Mouse (Mus musculus) lung, adult 2 months (tissue): ENCODE data around the gene Adcy9. TPM values are rescaled to one million over a fixed set of nuclear protein-coding genes. Genes with fewer than 3 reads are reported as not detected.

Experiments used
- DNase-seq: peaks from one replicate; pipeline ENCODE4 v3.0.0; 2022
- H3K4me1 ChIP-seq: fragments of 200-500 bp; 2 replicates; pipeline ENCODE4 v1.6.1; 2011; ENCODE audit warnings: low read length; ENCODE audit not compliant: control insufficient read depth, insufficient read depth
- H3K4me3 ChIP-seq: fragments of 200-500 bp; replicated peaks from 2 replicates; pipeline ENCODE3; 2011; ENCODE audit warnings: low read depth, mild to moderate bottlenecking, control low read depth, low read length; ENCODE audit errors: extremely low read depth
- CTCF ChIP-seq: fragments of 200-500 bp; IDR thresholded peaks from 2 replicates; pipeline ENCODE4 v1.5.1; 2011; ENCODE audit warnings: mild to moderate bottlenecking, low read length, control low read depth; ENCODE audit not compliant: insufficient read depth
- POLR2A ChIP-seq: fragments of 200-500 bp; IDR thresholded peaks from 2 replicates; pipeline ENCODE4 v1.6.1; 2011; ENCODE audit warnings: low read depth, mild to moderate bottlenecking, control low read depth, low read length, borderline replicate concordance; ENCODE audit errors: extremely low read depth
- WGBS: fragments of 180-500 bp; shearing (Covaris S2); methylation state at CpG from one replicate; pipeline ENCODE4 v1.1.7; 2018; 5-methylcytosine and 5-hydroxymethylcytosine counted together
- polyA plus RNA-seq: library from polyadenylated mRNA; depleted of rRNA; stranded (reverse); fragments of >200 nt; gene quantifications from 2 replicates; pipeline ENCODE4 v1.2.3, GENCODE M21; 2012

Adcy9 gene
- polyA plus RNA-seq, 1 experiment = 20.8 TPM

DNA sequence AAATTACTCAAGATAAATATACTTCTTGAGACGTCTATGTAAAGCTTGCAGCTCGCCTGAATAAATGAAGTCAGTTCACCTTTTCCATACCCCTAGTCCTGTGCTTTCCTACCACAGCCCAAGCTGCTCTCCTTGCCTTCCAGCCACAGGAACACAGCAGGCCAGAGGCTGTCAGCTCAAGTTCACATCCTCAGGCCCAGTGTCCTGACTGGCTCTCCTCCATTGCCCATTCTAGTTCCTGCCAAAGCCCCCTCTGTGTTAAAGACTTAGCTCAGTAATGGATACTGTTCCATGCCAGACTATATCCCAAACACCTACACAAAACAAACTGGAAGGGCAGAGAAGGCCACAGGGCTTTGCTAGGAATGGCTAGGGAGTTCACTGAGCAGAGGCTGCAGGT, 12.8 kb downstream of the Adcy9 start:
- Histone ChIP-seq H3K4me1 (peaks cover 23% of the 10 kb centered on the region), H3K4me3 (no peak overlapping the region)
- no peak for DNase-seq
- no peak for TF ChIP-seq POLR2A
- TF ChIP-seq CTCF = no peak
- 65% methylated on average over 2 of the region's 2 CpGs for WGBS

DNA sequence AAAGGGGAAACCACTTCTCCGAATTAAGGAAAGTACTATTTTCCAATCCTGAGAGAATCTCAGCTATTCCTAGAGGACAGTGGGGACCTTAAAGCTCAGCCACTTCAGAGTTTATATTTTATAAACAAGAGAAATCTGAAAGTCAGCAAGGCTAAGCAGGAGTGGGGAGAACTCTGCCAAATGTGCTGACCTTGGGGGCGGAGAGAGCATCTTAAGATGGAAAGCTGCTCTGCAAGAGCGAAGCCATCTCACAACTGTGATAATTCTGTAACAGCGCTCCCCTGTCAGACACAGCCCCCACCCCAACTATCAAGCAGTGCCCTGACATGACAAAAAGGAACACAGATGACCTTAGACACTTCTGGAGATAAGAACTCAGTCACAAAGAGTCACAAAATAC, 13.6 kb downstream of the Adcy9 start:
- DNase-seq = no peak
- 58% methylated on average over 4 of the region's 4 CpGs for WGBS
- TF ChIP-seq CTCF (no peak), POLR2A (no peak)

DNA sequence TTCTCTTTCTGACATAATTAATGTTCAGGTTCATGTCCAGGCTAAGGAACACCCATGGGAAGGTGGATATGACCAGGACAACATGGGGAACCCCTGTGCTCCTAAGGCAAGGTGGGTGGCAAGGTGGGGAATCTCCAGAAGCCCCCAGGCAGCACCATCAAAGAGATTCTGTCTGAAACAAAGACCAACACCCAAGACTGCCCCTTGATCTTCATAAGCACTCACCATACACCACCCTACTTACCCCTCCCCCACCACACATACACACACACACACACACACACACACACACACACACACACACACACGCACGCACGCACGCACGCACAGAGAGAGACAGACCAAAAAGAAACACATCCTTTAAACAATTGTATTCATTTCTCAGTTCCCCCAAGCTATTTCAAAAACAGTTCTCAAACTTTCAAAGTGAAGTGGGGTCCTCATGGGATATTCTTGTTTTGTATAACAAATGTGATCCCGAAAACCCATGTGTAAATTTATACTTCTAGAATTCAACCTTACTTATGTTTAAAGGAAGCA, 14.2 kb downstream of the Adcy9 start:
- TF ChIP-seq CTCF (no peak), POLR2A (no peak)
- peaks cover 21% of the 10 kb centered on the region for H3K4me1 ChIP-seq
- no peak for DNase-seq
- 84% methylated on average over 6 of the region's 6 CpGs for WGBS
- H3K4me3 ChIP-seq = no peak overlapping the region

More for the DNA sequence above, 13.6 kb downstream of the Adcy9 start:
- peaks cover 21% of the 10 kb centered on the region for H3K4me1 ChIP-seq
- H3K4me3 ChIP-seq = no peak overlapping the region

DNA sequence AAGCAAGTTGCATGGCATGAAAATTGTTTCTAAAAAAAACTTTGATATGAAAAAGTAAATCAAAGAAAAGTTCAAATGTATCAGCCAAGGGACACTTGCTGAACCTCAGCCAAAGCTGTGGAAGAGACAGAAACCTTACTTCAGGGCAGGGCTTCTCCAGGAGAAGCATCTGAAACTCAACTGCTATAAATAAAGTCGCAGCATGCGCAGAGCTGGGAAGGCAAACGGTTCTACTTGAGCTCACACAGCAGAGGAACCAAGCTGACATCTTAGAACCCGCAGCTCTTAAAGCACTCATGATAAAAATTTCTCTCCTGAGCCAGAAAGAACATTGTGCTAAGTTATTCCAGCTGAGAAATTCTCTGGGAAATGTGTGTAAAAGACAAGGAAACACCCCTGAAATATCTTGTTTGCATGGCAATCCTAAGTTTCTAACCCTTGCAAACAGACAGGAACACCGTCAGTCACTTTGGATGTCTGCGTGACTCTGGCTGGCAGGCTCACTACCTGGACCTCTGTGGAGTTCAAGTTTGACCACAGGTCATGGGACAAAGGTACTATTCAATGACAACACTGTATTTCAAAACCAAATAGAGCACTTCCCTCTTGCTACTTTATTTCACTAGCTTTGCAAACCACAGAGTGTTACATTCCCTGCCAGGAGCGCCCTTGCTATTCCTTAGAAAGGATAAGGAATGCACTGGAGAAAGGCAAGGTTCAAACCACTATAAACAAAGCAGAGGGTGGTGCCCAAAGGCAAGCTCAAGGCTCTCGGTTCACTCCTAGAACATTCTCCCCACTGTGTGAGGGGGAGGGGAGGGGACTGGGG, 15.2 kb downstream of the Adcy9 start:
- Histone ChIP-seq H3K4me3 (no peak overlapping the region), H3K4me1 (peaks cover 21% of the 10 kb centered on the region)
- no peak for DNase-seq
- WGBS = 21% methylated on average over 8 of the region's 8 CpGs
- no peak for TF ChIP-seq POLR2A
- no peak for TF ChIP-seq CTCF

DNA sequence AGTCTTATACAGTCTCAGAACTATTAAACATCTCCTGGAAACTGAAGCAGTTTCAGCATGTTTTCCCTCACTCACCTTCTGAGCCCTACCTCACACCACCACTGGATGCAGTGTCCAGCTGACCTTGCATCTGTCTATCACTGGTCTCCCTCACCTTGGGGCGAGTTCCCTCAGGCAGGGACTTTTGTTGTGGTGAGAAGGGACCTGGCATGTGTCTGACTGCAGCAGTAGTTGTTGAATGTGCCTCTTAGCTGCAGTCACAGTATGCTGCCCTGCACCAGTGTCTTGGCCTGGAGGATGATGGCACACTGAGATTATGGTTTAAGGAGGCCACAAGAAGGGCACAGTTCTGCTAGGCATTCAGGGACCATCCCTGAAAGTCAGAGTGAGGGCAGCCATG, 19.2 kb downstream of the Adcy9 start:
- no peak for TF ChIP-seq POLR2A
- no peak for TF ChIP-seq CTCF
- H3K4me3 ChIP-seq = no peak overlapping the region

DNA sequence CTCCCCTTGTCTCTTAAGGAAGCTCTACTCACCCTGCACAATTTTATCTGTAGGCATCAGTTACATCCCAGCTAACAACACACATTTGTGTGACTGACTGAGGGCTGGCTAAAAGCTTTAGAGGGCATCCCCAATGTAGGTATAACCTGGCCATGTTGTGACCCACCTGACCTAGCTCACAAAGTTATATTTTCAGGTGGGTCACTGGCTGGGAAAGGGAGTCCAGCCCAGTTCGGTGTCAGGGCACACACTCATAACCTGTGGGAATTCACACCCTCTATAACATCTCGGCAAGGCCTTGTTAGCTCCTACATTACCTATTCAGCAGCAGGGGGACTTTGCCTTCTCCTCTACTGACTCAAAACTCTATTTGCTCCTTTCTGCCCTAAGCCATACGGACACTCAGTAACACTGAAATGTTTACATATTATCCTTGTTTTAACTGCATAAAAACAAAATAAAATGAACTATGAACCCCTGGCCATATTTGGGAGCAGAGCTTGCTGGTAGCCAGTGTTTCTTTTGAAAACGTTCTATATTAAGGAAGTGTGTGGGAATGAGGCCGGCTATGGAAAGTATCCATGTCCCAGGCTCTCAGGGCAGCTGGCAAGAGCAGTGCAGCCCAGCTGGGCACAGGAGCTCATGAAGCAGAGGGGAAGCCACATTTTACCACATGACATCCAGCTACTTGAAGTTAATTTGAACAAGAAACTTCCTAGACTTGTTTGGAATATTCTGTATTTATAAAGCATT, 20.7 kb downstream of the Adcy9 start:
- Histone ChIP-seq H3K4me1 (peaks cover 12% of the 10 kb centered on the region), H3K4me3 (no peak overlapping the region)
- 55% methylated on average over 5 of the region's 5 CpGs for WGBS
- TF ChIP-seq POLR2A = no peak
- TF ChIP-seq CTCF = no peak
- no peak for DNase-seq

More for the DNA sequence above, 19.2 kb downstream of the Adcy9 start:
- peaks cover 21% of the 10 kb centered on the region for H3K4me1 ChIP-seq
- DNase-seq = no peak
- 84% methylated on average over 1 of the region's 1 CpGs for WGBS

DNA sequence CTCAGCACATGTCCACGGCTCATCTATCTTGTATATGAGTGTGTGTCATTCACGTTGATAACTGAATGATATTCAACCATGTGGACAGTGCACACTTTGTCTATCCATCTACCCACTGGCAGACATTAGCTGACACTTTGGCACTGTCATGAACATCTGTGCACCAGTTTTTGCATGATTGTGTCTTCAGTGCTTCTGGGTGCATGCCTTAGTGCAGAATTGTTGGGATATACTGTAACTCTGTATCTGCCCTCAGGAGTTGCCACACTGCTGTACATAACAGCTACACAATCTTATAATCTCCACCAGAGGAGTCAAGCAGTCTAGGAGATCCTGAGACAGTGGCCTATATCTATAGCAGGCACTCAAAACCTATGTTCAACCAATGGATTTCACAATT, 21.5 kb downstream of the Adcy9 start:
- DNase-seq = no peak
- Histone ChIP-seq H3K4me3 (no peak overlapping the region), H3K4me1 (peaks cover 14% of the 10 kb centered on the region)
- WGBS = 57% methylated on average over 2 of the region's 2 CpGs
- TF ChIP-seq CTCF (no peak), POLR2A (no peak)

DNA sequence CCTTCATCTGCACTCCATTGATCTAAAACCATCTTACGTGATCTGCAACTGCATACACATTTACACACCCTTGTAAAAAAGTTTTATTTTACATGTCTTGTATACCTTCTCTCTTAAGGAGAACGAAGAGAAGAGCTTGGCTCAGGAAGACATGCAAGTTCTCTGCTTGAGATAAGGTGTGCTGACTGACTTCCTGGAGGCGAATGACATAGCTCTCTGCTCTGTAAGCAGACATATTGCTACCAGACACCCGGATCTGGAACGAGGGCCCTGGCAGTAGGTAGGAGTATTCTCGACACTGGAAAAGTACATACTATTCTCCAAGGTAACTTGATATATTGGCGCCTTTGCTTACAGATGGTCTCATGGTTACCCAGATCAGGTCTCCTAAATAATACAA, 22.7 kb downstream of the Adcy9 start:
- TF ChIP-seq POLR2A (no peak), CTCF (no peak)
- WGBS = 77% methylated on average over 7 of the region's 7 CpGs
- DNase-seq = no peak
- H3K4me1 ChIP-seq = peaks cover 12% of the 10 kb centered on the region
- H3K4me3 ChIP-seq = no peak overlapping the region

DNA sequence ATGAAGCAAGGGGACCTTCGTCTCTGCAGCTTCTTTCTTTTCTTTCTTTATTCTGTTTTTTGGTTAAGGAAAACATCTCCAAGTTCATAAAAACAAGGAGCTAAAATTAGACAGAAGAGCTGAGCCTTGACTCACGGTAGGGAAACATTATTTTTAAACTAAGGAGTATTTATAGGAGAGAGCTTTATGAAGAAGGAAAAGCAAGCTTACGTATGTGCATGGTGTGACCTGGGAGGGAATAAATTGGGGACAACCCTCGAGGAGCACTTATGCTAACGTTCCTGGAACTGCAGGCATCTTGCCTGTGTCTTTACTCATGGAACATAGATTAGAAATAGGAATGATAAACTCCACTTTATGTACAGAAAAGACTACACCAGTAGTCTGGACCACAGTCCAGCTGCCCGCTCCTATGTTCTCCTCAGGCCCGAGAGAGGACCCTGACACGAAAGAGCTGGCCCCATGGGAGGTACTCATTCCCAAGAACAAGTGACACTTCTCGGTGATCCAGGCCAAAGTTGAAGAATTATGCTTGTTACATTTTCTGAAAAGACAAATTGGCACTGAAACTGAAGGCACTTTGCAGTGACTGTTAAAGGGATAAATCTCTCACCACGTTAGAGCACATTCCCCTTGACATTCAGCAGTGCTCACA, 24.5 kb downstream of the Adcy9 start:
- no peak overlapping the region for H3K4me3 ChIP-seq
- WGBS = 55% methylated on average over 10 of the region's 10 CpGs
- H3K4me1 ChIP-seq = peaks cover 12% of the 10 kb centered on the region
- TF ChIP-seq CTCF (no peak), POLR2A (no peak)
- no peak for DNase-seq
